Mouse (Mus musculus) mouse embryonic stem cell (cell line): ENCODE results near the gene Hhipl1.

Experiments
- in situ Hi-C, 2 experiments: fragments of 300-500 bp; cut with MboI; formaldehyde crosslinking; loops; 1 replicate in 1 of 2; 3 replicates in 1 of 2; pipeline ENCODE4 v1.14.3; 2019 to 2020; ENCODE audit warnings: low sequenced_read_pairs in 2 of 2, low pct_unique_long_range_greater_than_20kb in 1 of 2, mixed read lengths in 1 of 2; ENCODE audit not compliant: unreplicated experiment in 1 of 2

The Hhipl1 gene

GRCm38 (mm10) chr12:108275920-108276822, 29.9 kb upstream of the Hhipl1 start:
- in situ Hi-C loops = no loop called here

- in situ Hi-C loops = no loop called here
Measured at GRCm38 (mm10) chr12:108277341-108277841, 28.7 kb upstream of the Hhipl1 start.

- in situ Hi-C loops = no loop called here
Measured at GRCm38 (mm10) chr12:108278221-108278918, 27.7 kb upstream of the Hhipl1 start.

GRCm38 (mm10) chr12:108284455-108285224, 21.4 kb upstream of the Hhipl1 start:
- in situ Hi-C loops = no loop called here

GRCm38 (mm10) chr12:108285225-108286011, 20.7 kb upstream of the Hhipl1 start:
- in situ Hi-C loops = no loop called here

- in situ Hi-C loops = no loop called here
Measured at GRCm38 (mm10) chr12:108286381-108286780, 19.7 kb upstream of the Hhipl1 start.

- in situ Hi-C loops = no loop called here
Measured at GRCm38 (mm10) chr12:108287011-108287410, 19.1 kb upstream of the Hhipl1 start.

- in situ Hi-C loops = no loop called here
Measured at GRCm38 (mm10) chr12:108288127-108288880, 17.8 kb upstream of the Hhipl1 start.

- in situ Hi-C loops = loop anchor here (10.0 kb wide), 2 partner anchors 88 to 98 kb away; no protein-coding TSS in a partner anchor
Measured at GRCm38 (mm10) chr12:108292419-108292818, 13.7 kb upstream of the Hhipl1 start.

- in situ Hi-C loops = loop anchor here (10.0 kb wide), 2 partner anchors 88 to 98 kb away; no protein-coding TSS in a partner anchor
Measured at GRCm38 (mm10) chr12:108292957-108293356, 13.1 kb upstream of the Hhipl1 start.

GRCm38 (mm10) chr12:108294620-108295019, 11.4 kb upstream of the Hhipl1 start:
- in situ Hi-C loops = loop anchor here (5.0 to 10.0 kb wide), 3 partner anchors 77 to 100 kb away; no protein-coding TSS in a partner anchor

GRCm38 (mm10) chr12:108297033-108297432, 9.0 kb upstream of the Hhipl1 start:
- in situ Hi-C loops = loop anchor here (5.0 to 10.0 kb wide), 3 partner anchors 80 to 102 kb away; no protein-coding TSS in a partner anchor

GRCm38 (mm10) chr12:108301006-108301405, 5.1 kb upstream of the Hhipl1 start:
- in situ Hi-C loops = no loop called here

- in situ Hi-C loops = no loop called here
Measured at GRCm38 (mm10) chr12:108303778-108304365, 2.2 kb upstream of the Hhipl1 start.

- in situ Hi-C loops = no loop called here
Measured at GRCm38 (mm10) chr12:108305172-108305571, 898 bp upstream of the Hhipl1 start.

GRCm38 (mm10) chr12:108307553-108307952, 1.5 kb downstream of the Hhipl1 start:
- in situ Hi-C loops = no loop called here

GRCm38 (mm10) chr12:108308363-108308856, 2.3 kb downstream of the Hhipl1 start:
- in situ Hi-C loops = no loop called here
